Mouse (Mus musculus): ENCODE data around the gene Epha5. TPM values are rescaled to one million over a fixed set of nuclear protein-coding genes. Genes with fewer than 3 reads are reported as not detected.

Epha5 gene
- polyA plus RNA-seq, 1 experiment, result 0.01 TPM

- no peak for TF ChIP-seq GATA1 (IDR thresholded peaks at IDR 0.05; ENCODE audit: low read length)
Observed at GRCm38 (mm10) chr5:84334481-84334880, 82.7 kb downstream of the Epha5 start.

DNA sequence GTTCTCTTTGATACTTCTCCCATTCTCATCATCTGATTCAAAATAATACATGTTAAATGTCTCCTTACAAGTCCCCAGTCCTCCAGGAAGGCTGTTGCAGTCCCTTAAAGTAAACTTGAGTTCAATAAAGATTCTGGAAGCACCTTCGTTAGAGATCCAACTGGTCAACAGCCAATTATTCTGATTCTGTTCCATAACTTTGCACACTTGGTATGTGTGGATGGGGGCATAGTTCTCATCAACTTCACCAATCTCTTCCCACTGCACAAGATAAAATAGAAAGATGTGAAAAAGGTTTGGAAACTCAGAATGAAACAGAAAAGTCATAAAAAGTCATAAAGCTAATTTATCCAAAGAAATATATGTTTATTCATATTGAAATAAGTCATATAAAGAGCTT, 85.6 kb downstream of the Epha5 start:
- no peak for TF ChIP-seq GATA1 (IDR thresholded peaks at IDR 0.05; ENCODE audit: low read length)

DNA sequence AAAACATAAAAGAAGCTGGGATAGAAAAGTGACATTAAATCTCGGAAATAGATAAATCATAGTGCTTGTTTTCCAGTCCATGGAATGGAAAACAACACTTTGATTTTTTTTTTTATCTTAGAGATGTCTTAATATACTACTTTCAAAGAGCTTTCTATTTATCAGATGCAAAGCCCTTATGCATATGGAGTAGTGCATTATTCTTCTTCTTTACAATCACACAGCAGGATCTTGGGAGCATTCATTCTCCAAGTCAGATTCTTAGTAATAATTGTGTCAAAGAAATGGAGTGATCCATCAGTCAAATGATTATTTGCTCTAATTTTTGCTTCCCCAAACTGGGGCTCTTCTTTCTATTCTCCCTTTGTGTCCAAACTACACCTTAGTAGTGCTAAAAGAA, 96.6 kb downstream of the Epha5 start:
- TF ChIP-seq GATA1 (IDR thresholded peaks at IDR 0.05; ENCODE audit: low read length), result no peak

- no peak for TF ChIP-seq GATA1 (IDR thresholded peaks at IDR 0.05; ENCODE audit: low read length)
Observed at GRCm38 (mm10) chr5:84320138-84320537, 97.0 kb downstream of the Epha5 start.

GRCm38 (mm10) chr5:84318814-84319340, 98.3 kb downstream of the Epha5 start:
- no peak for TF ChIP-seq GATA1 (IDR thresholded peaks at IDR 0.05; ENCODE audit: low read length)

- no peak for TF ChIP-seq GATA1 (IDR thresholded peaks at IDR 0.05; ENCODE audit: low read length)
Observed at GRCm38 (mm10) chr5:84317839-84318238, 99.3 kb downstream of the Epha5 start.

- TF ChIP-seq GATA1 (IDR thresholded peaks at IDR 0.05; ENCODE audit: low read length), result no peak
Observed at GRCm38 (mm10) chr5:84313619-84314018, 103.6 kb downstream of the Epha5 start.

DNA sequence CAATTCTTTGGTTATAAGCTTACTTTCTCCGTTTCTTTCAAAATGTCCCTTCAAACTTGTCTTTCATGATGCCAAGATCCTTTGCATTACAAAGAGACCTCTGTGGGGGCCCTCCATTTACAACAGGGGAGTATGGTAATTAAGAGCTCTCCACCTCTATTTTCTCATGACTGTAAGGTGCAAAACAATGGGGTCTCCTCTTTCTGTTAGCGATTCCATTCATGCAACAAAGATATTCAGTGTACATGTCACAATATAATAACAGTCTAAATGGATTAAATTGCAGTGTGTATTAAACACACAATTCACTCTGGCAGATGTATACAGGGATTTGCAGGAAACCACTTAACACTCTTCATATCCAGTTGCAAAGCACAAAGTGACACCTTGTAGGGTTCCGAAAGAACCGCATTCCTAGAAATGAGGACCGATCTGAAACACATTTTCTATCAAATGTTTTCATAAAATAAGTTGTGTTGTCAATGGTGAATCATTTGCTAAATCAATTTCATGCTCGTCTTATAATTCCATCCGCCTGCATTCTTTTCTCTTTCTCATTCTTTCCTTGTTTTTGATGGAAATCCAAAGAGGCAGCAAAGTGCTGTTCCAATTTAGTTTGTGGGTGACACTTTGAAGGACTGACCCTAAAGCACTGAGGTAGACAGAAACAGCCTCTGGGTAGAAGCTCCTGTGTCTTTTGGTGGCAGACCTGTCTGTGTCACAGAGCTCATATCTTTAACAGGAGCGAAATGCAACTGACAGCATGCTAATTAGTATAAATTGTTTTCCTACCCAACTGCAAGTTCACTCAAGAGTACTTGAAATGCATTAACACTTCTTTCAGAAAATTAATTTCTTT, 118.1 kb downstream of the Epha5 start:
- no peak for TF ChIP-seq GATA1 (IDR thresholded peaks at IDR 0.05; ENCODE audit: low read length)

GRCm38 (mm10) chr5:84289429-84289977, 127.7 kb downstream of the Epha5 start:
- no peak for TF ChIP-seq GATA1 (IDR thresholded peaks at IDR 0.05; ENCODE audit: low read length)

GRCm38 (mm10) chr5:84281290-84282017, 135.7 kb downstream of the Epha5 start:
- no peak for TF ChIP-seq GATA1 (IDR thresholded peaks at IDR 0.05; ENCODE audit: low read length)

DNA sequence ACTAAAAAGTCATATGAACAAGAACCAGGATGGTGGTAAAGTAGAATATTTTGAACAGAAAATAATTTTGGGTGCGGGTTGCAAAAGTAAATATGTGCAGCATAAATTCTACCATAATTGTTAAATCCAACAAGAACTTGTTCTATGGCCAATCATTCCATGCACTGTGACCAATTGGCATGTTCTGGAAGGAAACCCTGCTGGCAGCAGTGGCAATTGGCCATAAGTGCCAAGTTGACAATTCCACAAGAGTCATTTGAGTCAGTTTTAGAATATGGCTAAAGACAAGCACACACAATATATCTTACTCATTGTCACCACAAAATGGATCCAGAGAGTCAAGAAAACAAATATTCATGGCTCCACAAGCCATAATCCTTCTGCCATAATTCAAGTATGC, 140.2 kb downstream of the Epha5 start:
- TF ChIP-seq GATA1 (IDR thresholded peaks at IDR 0.05; ENCODE audit: low read length), result no peak

DNA sequence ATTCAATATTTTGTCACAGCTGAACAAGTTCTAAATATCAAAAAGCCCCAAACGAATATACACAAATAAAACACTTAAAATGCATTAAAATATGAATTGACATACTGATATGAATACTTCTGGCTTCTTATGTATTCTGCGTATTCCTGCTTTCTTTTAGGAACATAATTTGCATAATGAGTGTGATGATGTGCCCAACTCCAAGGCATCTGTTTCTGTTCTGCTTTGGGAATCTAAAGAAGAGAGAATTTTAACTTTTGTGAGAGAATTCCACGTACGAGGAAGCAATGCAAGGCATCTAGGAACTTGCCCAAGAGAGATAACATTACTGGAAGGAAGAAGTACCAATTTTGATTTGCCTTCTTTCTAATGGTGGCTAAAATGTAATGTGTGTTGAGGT, 151.8 kb downstream of the Epha5 start:
- TF ChIP-seq GATA1 (IDR thresholded peaks at IDR 0.05; ENCODE audit: low read length), result no peak

DNA sequence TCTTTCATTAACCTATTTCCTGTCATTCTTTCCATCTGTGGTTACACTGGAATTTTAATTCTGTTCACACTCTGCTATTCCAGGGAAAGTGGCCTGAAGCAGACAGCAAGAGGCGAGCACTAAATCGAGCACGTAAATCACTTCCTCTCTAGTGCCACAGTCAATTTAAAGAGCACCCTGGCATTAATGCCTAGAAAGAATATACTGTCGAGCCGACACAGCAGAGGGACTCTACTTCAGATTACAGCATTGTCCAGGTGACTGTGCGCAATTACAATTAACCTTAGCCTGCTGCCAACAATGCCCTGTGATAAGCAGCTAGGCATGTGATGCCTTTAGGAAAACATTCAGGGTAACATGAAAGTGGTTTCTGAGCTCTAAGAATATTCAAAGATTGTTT, 153.2 kb downstream of the Epha5 start:
- TF ChIP-seq GATA1 (IDR thresholded peaks at IDR 0.05; ENCODE audit: low read length), result no peak

- TF ChIP-seq GATA1 (IDR thresholded peaks at IDR 0.05; ENCODE audit: low read length), result no peak
Observed at GRCm38 (mm10) chr5:84229971-84230370, 187.2 kb downstream of the Epha5 start.

- no peak for TF ChIP-seq GATA1 (IDR thresholded peaks at IDR 0.05; ENCODE audit: low read length)
Observed at GRCm38 (mm10) chr5:84208609-84209008, 208.6 kb downstream of the Epha5 start.

- no peak for TF ChIP-seq GATA1 (IDR thresholded peaks at IDR 0.05; ENCODE audit: low read length)
Observed at GRCm38 (mm10) chr5:84193348-84193747, 223.8 kb downstream of the Epha5 start.
